Mouse (Mus musculus) midbrain, postnatal 0 days (tissue): ENCODE results near the gene Micu1. TPM values are rescaled to one million over a fixed set of nuclear protein-coding genes. Genes with fewer than 3 reads are reported as not detected.

Source experiments
- ATAC-seq: fragments of 200-750 bp; cut with Nextera tagmentation; 2 replicates; pipeline ENCODE4 v1.8.0; 2017; ENCODE audit warnings: moderate number of reproducible peaks, mild to moderate bottlenecking, moderate TSS enrichment, moderate library complexity; ENCODE audit not compliant: low FRiP score
- DNase-seq: peaks from one replicate; pipeline ENCODE4 v3.0.0-alpha.2; 2015; ENCODE audit warnings: low spot score
- H3K27ac ChIP-seq: fragments of 300-500 bp; sonication (generic); 2 replicates; pipeline ENCODE4 v1.5.1; 2014; ENCODE audit warnings: low read depth, mild to moderate bottlenecking, low read length, mixed read lengths
- H3K27me3 ChIP-seq: fragments of 300-500 bp; sonication (generic); 2 replicates; pipeline ENCODE4 v1.6.1; 2014; ENCODE audit warnings: low read length, control low read depth, mixed read lengths; ENCODE audit not compliant: insufficient read depth
- H3K36me3 ChIP-seq: fragments of 300-500 bp; sonication (generic); 2 replicates; pipeline ENCODE4 v1.6.1; 2014; ENCODE audit warnings: low read length, control low read depth, mixed read lengths; ENCODE audit not compliant: insufficient read depth
- H3K4me1 ChIP-seq: fragments of 300-500 bp; sonication (generic); 2 replicates; pipeline ENCODE4 v1.6.1; 2014; ENCODE audit warnings: mild to moderate bottlenecking, control low read depth, antibody characterized with exemption, low read length, mixed read lengths; ENCODE audit not compliant: insufficient read depth
- H3K4me2 ChIP-seq: fragments of 300-500 bp; sonication (generic); 2 replicates; pipeline ENCODE4 v1.6.1; 2014; ENCODE audit warnings: low read depth, mild to moderate bottlenecking, low read length, mixed read lengths; ENCODE audit not compliant: poor library complexity, severe bottlenecking
- H3K4me3 ChIP-seq: fragments of 300-500 bp; sonication (generic); 2 replicates; pipeline ENCODE4 v1.5.1; 2014; ENCODE audit warnings: low read depth, mild to moderate bottlenecking, low read length, moderate library complexity
- H3K9ac ChIP-seq: fragments of 300-500 bp; sonication (generic); replicated peaks from 2 replicates; pipeline ENCODE4 v1.6.1; 2014; ENCODE audit warnings: mild to moderate bottlenecking, low read length, moderate library complexity, mixed read lengths; ENCODE audit not compliant: poor library complexity, severe bottlenecking
- H3K9me3 ChIP-seq: fragments of 300-500 bp; sonication (generic); 2 replicates; pipeline ENCODE4 v1.6.1; 2016; ENCODE audit warnings: low read length, control low read depth
- CTCF ChIP-seq: IDR thresholded peaks from 2 replicates; pipeline ENCODE4 v1.5.1; 2016; ENCODE audit warnings: antibody characterized with exemption, mild to moderate bottlenecking
- WGBS: fragments of 180-500 bp; shearing (Covaris S2); extraction: QIAGEN DNeasy Blood & Tissue Kit; methylation state at CpG from one replicate; pipeline ENCODE4 v1.1.7; 2014; 5-methylcytosine and 5-hydroxymethylcytosine counted together
- polyA plus RNA-seq: library from polyadenylated mRNA; unstranded; fragments of >200 nt; fragmentation: Nextera tagmentation; extraction: Ambion mirVana; gene quantifications from 2 replicates; pipeline ENCODE4 v1.2.1, GENCODE M21; 2015
- total RNA-seq: library from RNA; depleted of rRNA; stranded (reverse); fragments of >200 nt; gene quantifications from 2 replicates; pipeline ENCODE4 v1.2.3, GENCODE M21; 2014

The Micu1 gene
- total and polyA plus RNA-seq, 2 experiments from 2014 or later = 61.1 to 70.9 TPM

- H3K27me3 ChIP-seq = no peaks in the 10 kb centered on the region
- peak; percentile 97 for DNase-seq
- H3K4me1 ChIP-seq = peaks cover 45% of the 10 kb centered on the region
- H3K36me3 ChIP-seq = peaks cover 17% of the 10 kb centered on the region
- H3K4me2 ChIP-seq = no peak overlapping the region
- no peak overlapping the region for H3K4me3 ChIP-seq
- peak overlapping the region; percentile 14; the same call in 1 of the 2 replicates for H3K9ac ChIP-seq
- H3K27ac ChIP-seq = peak overlapping the region; percentile 93
- 8% methylated on average over 20 of the region's 21 CpGs for WGBS
- TF ChIP-seq CTCF = no peak
- no peaks in the 10 kb centered on the region for H3K9me3 ChIP-seq
- ATAC-seq = peak; percentile 92
Observed at GRCm38 (mm10) chr10:59899341-59900173, 197.3 kb downstream of the Micu1 start.

- DNase-seq (no peak), ATAC-seq (no peak; the same call in 1 of the 2 replicates)
- no peaks in the 10 kb centered on the region for H3K27me3 ChIP-seq
- peaks cover 12% of the 10 kb centered on the region for H3K36me3 ChIP-seq
- H3K9me3 ChIP-seq = no peaks in the 10 kb centered on the region
- no peak overlapping the region for H3K4me2 ChIP-seq
- WGBS = 30% methylated on average over 4 of the region's 4 CpGs
- no peak overlapping the region for H3K4me3 ChIP-seq
- peaks cover 45% of the 10 kb centered on the region for H3K4me1 ChIP-seq
- no peak for TF ChIP-seq CTCF
- H3K27ac ChIP-seq = peak overlapping the region; percentile 93
- H3K9ac ChIP-seq = no peak overlapping the region
Observed at GRCm38 (mm10) chr10:59900174-59900435, 197.8 kb downstream of the Micu1 start.

GRCm38 (mm10) chr10:59900939-59901338 is 198.7 kb downstream of the Micu1 start:
- peak; percentile 50 for DNase-seq
- TF ChIP-seq CTCF = no peak
- H3K4me1 ChIP-seq = peaks cover 45% of the 10 kb centered on the region
- H3K27me3 ChIP-seq = no peaks in the 10 kb centered on the region
- H3K4me2 ChIP-seq = no peak overlapping the region
- no peak overlapping the region for H3K4me3 ChIP-seq
- no peak overlapping the region for H3K9ac ChIP-seq
- peaks cover 5% of the 10 kb centered on the region for H3K36me3 ChIP-seq
- peak overlapping the region; percentile 43; the same call in 1 of the 2 replicates for H3K27ac ChIP-seq
- H3K9me3 ChIP-seq = no peaks in the 10 kb centered on the region
- 40% methylated on average over 4 of the region's 4 CpGs for whole genome bisulfite sequencing
- ATAC-seq = no peak

GRCm38 (mm10) chr10:59901463-59901862 is 199.2 kb downstream of the Micu1 start:
- peaks cover under 1% of the 10 kb centered on the region for H3K36me3 ChIP-seq
- H3K4me2 ChIP-seq = no peak overlapping the region
- DNase-seq (no peak), ATAC-seq (no peak)
- H3K9me3 ChIP-seq = no peaks in the 10 kb centered on the region
- no peaks in the 10 kb centered on the region for H3K27me3 ChIP-seq
- peak overlapping the region; percentile 43; the same call in 1 of the 2 replicates for H3K27ac ChIP-seq
- no peak overlapping the region for H3K4me3 ChIP-seq
- TF ChIP-seq CTCF = no peak
- WGBS = 88% methylated on average over 1 of the region's 1 CpGs
- H3K4me1 ChIP-seq = peaks cover 42% of the 10 kb centered on the region
- no peak overlapping the region for H3K9ac ChIP-seq

- Histone ChIP-seq H3K4me2 (no peak overlapping the region), H3K9ac (no peak overlapping the region), H3K36me3 (no peaks in the 10 kb centered on the region), H3K9me3 (no peaks in the 10 kb centered on the region), H3K27me3 (no peaks in the 10 kb centered on the region), H3K4me3 (no peak overlapping the region), H3K27ac (no peak overlapping the region), H3K4me1 (peaks cover 36% of the 10 kb centered on the region)
- ATAC-seq = no peak
- WGBS = 69% methylated on average over 8 of the region's 8 CpGs
- no peak for DNase-seq
- no peak for TF ChIP-seq CTCF
Observed at GRCm38 (mm10) chr10:59901986-59902605, 199.8 kb downstream of the Micu1 start.

GRCm38 (mm10) chr10:59902606-59902990 is 200.3 kb downstream of the Micu1 start:
- H3K4me1 ChIP-seq = peaks cover 31% of the 10 kb centered on the region
- H3K9ac ChIP-seq = no peak overlapping the region
- no peaks in the 10 kb centered on the region for H3K27me3 ChIP-seq
- ATAC-seq (no peak), DNase-seq (no peak)
- H3K36me3 ChIP-seq = no peaks in the 10 kb centered on the region
- H3K4me2 ChIP-seq = no peak overlapping the region
- peak; percentile 13; the same call in 1 of the 2 replicates for TF ChIP-seq CTCF
- WGBS = 67% methylated on average over 8 of the region's 8 CpGs
- peak overlapping the region; percentile 6; the same call in 1 of the 2 replicates for H3K27ac ChIP-seq
- no peaks in the 10 kb centered on the region for H3K9me3 ChIP-seq
- H3K4me3 ChIP-seq = no peak overlapping the region
